Mouse (Mus musculus) naive thymus-derived CD4-positive, alpha-beta T cell, adult 2 months (primary cell): ENCODE measurements around the gene Xlr3c.
"Not testable (repeated sequence)": the region's sequence is repeated elsewhere in the genome, so short reads cannot be mapped to it uniquely, and the experiment has no call there.

Experiments used
- DNase-seq: peaks from one replicate; pipeline ENCODE4 v3.0.0-alpha.2; 2011; ENCODE audit warnings: low read depth

The Xlr3c gene

DNA sequence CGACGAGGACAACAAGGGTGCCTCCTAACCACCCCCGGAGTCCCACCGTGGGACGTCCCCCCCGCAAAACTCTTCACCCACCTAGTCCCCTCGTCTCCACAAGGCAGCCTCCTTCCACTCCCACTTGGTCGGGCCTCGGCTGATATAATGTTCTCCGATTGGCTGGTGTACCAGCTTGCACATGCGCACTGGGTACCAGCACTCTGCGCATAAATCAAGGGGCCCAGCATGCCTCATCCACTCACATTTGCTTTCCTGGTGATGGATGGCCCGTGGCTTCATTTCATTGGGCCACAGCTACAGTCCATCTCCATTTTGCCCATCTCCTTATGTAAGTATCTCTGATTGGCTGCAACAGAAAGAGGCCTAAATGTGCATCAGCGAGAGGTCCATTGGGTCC is at the start of gene Xlr3c:
Gene Xlr3c (minus strand): TSS at position 121 of the 400 bp plus-strand sequence.
- DNase-seq, result not testable (repeated sequence)

DNA sequence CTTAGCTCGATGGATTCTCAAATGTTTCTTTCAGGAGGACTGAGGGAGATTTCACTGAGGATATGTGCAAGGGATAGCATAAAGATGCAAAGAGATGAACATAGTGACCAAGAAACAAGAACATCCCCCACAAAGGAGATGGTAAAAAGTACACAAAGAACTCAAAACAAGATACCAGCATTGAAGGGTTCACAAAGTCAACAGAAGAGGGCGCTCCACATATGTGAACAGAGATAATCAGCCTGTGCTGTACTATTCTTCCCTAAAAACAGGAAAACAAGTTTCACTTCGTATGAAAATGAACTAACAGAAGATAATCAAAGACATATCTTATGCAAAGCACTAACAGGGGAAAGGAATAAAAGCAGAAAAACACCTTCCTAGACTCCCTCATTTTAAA is 47.3 kb upstream of the Xlr3c start:
- DNase-seq, result peak; percentile 62

DNA sequence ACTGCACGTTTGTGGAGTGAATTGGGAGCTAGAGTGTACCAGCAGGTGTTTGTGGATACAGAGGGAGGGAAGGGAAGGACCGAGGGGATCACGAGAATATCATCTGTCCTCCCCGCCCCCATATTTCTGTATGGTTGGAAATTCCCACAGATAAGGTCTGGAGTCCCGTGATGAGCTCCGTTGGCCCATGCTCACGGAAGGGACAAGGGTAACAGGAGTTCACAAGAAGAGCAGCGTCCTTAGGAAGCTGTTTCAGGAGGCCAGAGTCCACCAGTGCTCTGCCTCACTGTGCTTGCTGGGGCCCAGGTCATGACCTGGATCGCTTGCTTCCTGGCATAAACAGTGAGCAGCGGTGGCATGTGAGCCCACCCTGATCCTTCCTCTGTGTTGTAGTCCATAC is 30.6 kb upstream of the Xlr3c start:
- DNase-seq, result not testable (repeated sequence)

DNA sequence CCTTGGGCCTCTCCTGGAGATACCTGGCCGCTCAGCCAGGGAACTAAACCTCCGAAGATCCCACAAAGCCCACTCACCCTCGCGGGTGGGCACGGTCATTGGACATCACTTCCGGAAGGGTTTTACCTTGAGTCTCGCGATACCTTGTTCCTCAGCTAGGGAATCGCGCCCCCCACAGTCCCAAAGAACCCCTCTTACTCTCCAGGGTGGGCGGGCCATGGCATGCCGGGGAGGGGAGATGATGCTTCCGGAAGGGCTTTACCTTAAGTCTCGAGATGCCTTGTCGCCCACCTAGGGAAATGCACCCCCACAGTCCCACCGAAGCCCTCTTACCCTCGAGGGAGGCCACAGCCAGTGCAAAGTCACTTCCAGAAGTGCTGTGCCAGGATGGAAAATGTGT is 27.7 kb upstream of the Xlr3c start, which contains the start of the genes Xlr5a and Xlr5c:
Gene Xlr5a (minus strand): TSS at position 101 of the 400 bp plus-strand sequence.
Gene Xlr5c (minus strand): TSS at position 101 of the 400 bp plus-strand sequence.
- DNase-seq, result not testable (repeated sequence)

DNA sequence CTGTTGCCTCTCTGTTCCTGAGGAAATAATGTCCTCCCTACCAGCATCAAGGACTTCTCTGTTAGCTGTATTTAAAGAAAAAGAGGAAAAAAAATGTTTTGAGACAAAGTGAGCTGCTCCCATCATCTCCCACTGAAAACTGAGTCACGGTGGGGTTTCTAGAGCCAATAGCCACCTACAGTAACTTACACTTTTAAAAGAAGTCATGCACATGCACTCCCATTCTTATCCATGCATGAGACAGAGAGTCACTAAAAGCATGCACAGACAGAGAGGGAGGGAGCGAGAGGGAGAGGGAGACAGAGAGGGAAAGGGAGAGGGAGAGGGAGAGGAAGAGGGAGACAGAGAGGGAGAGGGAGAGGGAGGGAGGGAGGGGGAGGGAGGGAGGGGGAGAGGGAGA is 2.8 kb downstream of the Xlr3c start:
- DNase-seq, result not testable (repeated sequence)

DNA sequence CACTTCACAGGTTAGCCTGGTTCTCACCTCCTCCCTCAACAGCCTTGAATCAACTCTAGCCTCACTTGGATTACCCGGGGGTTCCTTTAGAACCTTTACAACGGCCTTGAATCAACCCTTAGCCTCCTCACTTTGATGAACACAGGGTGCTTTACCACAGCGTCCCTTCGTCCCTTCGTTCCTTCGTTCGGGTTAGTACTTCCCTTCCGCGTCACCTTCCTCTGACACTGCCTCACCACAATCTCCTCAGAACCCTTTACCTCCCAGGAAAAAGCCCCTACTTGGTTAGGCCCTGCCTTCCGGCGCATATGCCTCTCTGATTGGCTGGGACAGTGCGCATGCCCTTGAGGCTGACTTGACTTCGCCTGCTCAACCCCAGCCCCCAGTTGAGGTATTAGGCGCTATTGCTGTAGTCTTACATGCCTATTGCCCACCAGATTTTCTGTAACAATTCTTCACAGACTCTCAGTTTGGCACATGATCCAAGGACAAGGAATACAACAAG is 22.3 kb downstream of the Xlr3c start, which contains the start of gene Xlr4c:
Gene Xlr4c (minus strand): TSS at position 310 of the 505 bp plus-strand sequence.
- not testable (repeated sequence) for DNase-seq

DNA sequence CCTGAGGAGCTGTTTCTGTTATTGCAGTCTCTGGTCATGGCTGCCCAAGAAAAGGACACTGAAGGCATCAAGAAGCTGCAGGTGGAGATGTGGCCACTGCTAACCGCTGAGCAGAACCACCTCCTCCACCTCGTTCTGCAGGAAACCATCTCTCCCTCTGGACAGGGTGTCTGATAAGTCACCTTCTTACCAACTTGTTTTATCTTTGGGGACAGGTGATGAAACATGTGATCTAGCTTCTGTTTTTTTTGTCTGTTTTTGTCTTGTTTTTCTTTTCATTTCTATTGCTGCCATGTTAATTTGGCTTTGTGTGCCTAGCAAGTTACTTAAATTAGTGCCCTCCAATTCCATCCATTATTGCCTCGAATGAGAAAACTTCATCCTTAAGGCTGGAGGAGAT is 35.9 kb downstream of the Xlr3c start:
- no peak for DNase-seq

DNA sequence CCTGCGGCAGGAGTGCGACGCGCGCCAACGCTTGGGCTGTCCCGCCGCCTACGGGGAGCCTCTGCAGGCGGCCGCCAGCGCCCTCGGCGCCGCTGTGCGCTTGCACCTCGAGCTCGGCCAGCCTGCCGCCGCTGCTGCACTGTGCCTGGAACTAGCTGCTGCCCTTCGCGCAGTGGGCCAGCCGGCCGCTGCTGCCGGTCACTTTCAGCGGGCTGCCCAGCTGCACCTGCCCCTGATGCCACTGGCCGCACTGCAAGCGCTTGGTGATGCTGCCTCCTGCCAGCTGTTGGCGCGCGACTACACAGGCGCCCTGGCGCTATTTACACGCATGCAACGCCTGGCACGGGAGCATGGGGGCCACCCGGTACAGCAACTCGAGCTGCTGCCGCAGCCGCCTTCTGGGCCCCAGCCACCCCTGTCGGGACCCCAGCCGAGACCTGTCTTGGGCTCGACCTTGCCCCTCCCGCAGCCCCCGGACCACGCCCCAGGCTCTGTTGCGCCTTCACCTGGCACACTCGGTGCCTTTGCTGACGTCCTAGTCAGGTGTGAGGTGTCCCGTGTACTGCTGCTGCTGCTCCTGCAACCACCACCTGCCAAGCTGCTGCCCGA is 36.5 kb downstream of the Xlr3c start:
- DNase-seq, result peak; percentile 71

DNA sequence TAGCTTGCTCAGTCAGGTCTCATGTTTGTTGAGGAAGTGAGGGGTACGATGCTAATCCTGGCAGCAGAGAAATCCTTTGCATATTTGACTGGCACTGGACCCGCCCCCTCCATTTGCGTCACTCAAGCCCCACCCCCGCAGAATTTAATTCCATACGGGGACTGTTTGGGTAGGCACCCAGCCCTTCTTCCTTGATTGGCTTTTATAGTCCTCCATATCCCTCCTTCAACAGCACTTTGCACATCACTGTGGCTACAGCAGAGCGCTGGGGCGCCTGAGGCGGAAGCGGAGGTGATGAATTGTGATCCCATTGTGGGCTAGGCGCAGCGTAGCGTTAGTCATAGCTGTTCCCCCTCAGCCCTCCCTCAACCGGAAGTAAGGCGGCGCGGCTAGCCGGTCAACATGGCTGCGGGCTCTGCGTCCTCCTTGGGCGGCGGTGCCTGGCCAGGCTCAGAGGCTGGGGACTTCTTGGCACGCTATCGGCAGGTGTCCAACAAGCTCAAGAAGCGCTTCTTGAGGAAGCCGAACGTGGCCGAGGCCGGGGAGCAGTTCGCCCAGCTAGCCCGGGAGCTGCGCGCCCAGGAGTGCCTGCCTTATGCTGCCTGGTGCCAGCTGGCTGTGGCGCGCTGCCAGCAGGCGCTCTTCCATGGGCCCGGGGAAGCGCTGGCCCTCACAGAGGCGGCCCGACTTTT is 37.1 kb downstream of the Xlr3c start, which contains the start of gene F8a:
Gene F8a (plus strand): TSS at position 378 of the 692 bp plus-strand sequence.
- DNase-seq, result peak; percentile 90

DNA sequence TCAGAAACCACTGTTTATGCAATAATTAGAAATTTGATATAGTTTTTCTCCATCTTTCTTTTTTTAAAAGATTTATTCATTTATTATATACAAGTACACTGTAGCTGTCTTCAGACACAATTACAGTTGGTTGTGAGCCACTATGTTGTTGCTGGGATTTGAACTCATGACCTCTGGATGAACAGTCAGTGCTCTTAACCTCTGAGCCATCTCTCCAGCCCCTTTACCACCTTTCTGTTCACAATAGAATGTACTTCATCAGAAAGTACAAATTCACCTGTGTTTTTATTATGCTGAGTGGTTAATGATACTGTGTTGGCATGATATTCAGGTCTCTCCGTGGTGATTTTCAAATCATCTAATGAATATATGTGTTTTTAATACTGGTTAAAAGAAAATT is 39.8 kb downstream of the Xlr3c start:
- DNase-seq, result no peak

DNA sequence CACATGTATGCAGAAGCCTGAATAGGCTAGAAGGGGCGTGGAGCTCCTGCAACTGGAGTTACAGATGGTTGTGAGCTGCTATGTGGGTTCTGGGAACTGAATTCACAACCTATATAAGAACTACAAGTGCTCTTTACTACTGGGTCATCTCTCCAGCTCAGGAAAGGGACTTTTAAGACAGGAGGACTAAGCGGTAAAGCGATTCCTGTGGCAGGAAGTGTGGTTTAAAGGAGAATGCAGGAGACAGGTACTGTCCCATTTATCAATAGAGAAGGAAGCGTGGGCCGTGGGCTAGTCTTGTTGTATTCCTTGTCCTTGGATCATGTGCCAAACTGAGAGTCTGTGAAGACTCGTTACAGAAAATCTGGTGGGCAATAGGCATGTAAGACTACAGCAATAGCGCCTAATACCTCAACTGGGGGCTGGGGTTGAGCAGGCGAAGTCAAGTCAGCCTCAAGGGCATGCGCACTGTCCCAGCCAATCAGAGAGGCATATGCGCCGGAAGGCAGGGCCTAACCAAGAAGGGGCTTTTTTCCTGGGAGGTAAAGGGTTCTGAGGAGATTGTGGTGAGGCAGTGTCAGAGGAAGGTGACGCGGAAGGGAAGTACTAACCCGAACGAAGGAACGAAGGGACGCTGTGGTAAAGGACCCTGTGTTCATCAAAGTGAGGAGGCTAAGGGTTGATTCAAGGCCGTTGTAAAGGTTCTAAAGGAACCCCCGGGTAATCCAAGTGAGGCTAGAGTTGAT is 51.2 kb downstream of the Xlr3c start, which contains the start of gene Xlr4b:
Gene Xlr4b (plus strand): TSS at position 515 of the 746 bp plus-strand sequence.
- DNase-seq, result peak; percentile 27
